Mouse (Mus musculus): ENCODE measurements around the gene Sorcs2. TPM values are rescaled to one million over a fixed set of nuclear protein-coding genes. Genes with fewer than 3 reads are reported as not detected.

Sorcs2 gene
- total RNA-seq, 2 experiments from 2014 or later: 58.4 to 58.7 TPM

DNA sequence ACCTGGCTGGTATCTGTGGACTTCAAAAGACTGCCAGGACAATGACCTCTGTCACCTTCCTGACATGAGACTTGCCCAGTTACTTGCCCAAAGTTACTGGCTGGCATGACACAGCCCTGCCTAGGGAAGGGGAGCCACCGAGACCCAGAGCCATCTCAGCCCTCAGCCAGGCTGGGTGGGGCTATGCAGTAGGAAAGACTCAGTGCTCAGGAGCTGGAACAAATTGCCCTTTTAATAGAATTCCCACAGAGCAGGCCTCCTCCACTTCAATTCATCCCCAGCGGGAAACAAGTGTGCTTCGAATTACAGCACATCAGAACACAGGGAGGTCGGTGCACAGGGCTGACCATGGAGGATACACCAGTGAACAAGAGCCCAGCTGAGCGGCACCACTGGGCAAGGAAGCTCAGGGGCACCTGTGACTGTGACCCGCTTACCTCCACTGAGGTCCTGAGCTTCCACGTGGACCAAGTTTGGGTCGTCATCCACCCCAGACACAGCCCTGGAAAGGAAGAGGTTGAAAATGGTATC is 330.2 kb downstream of the Sorcs2 start:
- intact Hi-C loops (cut with DNase I): no loop called here
- DNase-seq (ENCODE audit: extremely low spot score in 1 of 2, low spot score in 2 of 2): no peak

GRCm38 (mm10) chr5:36057804-36058322 is 340.1 kb downstream of the Sorcs2 start:
- intact Hi-C loops (cut with DNase I): no loop called here
- no peak for DNase-seq (ENCODE audit: extremely low spot score in 1 of 2, low spot score in 2 of 2)

DNA sequence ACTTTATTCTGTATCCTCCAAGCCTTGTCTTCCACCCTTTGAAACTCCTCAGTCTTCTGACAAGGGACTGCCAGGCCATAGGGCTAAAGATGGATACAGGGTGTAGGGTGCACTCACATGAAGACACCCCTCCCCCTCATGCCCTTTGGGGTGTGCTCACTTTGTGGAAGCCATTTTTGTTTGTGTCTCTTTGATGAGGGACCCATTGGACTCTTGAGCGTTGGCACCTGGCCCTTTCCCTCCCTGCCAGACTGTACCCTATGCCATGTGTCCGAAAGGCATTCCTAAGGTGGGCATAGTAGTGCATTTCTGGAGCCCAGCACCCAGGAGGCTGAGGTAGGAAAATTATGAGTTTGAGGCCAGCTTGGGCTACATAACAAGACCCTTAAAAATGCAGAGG is 341.0 kb downstream of the Sorcs2 start:
- no peak for DNase-seq (ENCODE audit: extremely low spot score in 1 of 2, low spot score in 2 of 2)
- intact Hi-C loops (cut with DNase I): no loop called here

GRCm38 (mm10) chr5:36055876-36056275 is 342.1 kb downstream of the Sorcs2 start:
- intact Hi-C loops (cut with DNase I): no loop called here
- no peak for DNase-seq (ENCODE audit: extremely low spot score in 1 of 2, low spot score in 2 of 2)

DNA sequence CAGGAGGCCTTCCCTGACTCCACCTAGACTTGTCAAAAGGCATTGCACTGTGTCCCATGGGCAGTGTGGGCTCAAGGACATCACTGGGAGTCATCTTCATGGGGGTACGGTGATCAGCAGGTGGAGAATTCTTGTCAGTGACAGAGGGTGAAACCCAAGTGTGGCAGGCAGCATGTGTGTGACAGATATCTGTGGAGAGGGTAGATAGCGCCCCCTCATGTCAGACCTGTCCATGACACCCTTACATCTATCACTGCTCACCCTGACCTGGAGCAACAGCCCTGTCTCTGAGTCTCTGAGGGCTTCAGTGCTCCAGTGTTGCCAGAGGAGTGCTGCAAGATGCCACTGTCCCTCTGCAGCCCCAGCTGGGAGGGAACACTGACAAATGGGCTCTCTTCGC is 343.4 kb downstream of the Sorcs2 start:
- no peak for DNase-seq (ENCODE audit: extremely low spot score in 1 of 2, low spot score in 2 of 2)
- intact Hi-C loops (cut with DNase I): no loop called here

- intact Hi-C loops (cut with DNase I): no loop called here
Measured at GRCm38 (mm10) chr5:36043154-36043553, 354.8 kb downstream of the Sorcs2 start.

GRCm38 (mm10) chr5:36041756-36042155 is 356.2 kb downstream of the Sorcs2 start:
- no peak for DNase-seq (ENCODE audit: extremely low spot score in 1 of 2, low spot score in 2 of 2)
- intact Hi-C loops (cut with DNase I): no loop called here

More at GRCm38 (mm10) chr5:36043154-36043553, 354.8 kb downstream of the Sorcs2 start:
- no peak for DNase-seq (ENCODE audit: extremely low spot score in 1 of 2, low spot score in 2 of 2)

GRCm38 (mm10) chr5:36041236-36041562 is 356.7 kb downstream of the Sorcs2 start:
- intact Hi-C loops (cut with DNase I): no loop called here
- no peak for DNase-seq (ENCODE audit: extremely low spot score in 1 of 2, low spot score in 2 of 2)

DNA sequence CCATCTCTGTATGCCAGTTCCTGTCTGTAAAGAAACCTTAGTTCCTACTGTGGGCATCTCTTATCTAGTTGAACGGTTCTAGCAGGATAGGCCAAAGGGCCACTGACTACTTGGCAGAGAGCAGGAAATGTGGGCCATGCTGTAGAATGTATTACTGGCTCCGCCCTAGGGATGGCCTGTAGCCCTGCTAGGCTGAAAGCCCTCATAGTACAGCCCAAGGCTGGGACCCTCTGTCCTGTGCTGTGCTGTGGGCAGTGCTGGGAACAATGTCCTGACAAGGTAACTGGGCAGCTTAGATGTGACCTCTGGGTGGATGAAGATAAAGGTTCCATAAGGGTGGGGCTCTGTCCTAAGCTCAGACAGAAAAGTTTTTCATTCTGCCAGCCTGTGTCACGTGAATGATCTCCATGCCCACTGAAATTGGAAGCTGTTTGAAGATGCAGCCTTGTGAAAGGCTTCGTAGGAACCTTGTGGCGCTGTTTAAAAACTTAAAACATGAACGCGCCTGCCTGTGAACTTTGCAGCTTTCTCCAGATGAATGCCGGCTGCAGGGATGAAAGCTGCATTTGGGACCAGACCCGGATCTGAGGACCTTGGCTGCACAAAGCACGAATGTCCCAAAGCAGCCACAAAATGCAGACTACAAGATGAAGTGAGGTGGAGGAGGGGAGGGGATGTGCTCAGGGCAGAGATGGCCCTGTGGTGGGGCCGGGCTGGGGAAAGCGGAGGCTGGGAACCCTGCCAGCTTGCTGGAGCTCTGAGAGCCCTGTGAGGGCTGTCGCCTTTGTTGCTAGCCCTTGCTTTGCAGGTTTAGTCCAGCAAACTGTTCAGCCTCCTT is 357.3 kb downstream of the Sorcs2 start:
- intact Hi-C loops (cut with DNase I): no loop called here
- DNase-seq (ENCODE audit: extremely low spot score in 1 of 2, low spot score in 2 of 2): peak in 1 of 2 experiments; percentile 73

DNA sequence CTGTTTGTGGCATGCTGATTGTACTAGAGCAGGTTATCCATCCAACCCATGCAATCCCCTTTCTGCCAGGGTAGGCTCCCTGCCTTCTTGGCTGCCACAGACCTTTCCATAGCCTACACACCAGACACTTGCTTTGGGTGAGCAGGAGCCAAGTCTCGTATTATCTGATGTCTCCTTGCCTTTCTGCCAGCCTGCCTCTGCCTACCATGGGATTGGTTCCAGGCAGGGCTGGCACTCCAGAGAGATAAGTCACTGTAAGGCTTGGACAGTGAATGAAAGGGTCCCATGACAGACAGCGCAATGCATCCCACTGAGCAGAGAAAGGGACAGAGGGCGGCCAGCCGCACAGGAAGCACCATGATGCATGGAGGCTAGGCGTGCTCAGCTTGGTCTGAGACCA is 358.3 kb downstream of the Sorcs2 start:
- intact Hi-C loops (cut with DNase I): no loop called here

DNA sequence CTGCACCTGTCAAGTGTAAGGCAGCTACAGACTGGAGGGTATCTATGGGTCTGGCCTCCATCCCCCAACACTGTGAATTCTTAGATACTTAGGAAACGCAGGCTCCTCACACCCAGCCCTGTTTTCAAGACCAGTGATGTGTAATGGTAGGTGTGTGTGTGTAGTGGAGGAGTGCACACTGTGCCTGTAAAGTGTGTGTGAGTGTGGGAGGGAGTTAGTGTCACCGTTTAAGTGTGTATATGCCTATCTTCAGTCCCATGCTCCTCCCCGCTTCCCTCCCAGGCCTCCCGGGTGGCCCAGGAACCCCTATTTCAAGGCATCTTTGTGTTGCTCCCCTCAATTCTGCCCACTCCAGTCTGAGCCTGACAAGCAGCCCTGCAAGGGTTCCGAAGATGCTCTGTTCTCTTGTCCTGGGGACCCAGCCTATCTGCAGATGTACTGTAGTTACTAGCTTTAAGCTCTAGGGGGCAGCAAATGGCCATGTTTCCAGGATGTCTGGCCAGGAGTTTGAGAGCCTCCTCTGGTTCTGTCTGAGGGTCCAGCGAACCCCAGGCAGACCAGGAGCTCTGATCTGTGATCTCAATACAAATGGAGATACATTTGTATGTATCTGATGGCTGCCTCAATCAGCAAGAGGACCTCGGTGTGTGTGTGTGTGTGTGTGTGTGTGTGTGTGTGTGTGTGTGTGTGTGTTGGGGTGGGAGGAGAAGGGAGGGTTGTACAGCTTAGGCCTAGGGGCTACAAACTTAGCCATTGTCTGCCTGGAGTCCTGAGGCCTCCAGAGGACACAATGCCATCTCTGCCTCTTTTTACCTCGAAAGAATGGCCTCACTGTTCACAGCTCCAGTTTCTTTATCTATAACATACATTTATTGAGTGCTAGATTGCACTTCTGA is 364.2 kb downstream of the Sorcs2 start:
- intact Hi-C loops (cut with DNase I): loop anchor here (2.0 to 5.0 kb wide), 2 partner anchors 189 to 363 kb away; no protein-coding TSS in a partner anchor
- peak in 1 of 2 experiments; percentile 58 for DNase-seq (ENCODE audit: extremely low spot score in 1 of 2, low spot score in 2 of 2)

More for the DNA sequence above, 358.3 kb downstream of the Sorcs2 start:
- no peak for DNase-seq (ENCODE audit: extremely low spot score in 1 of 2, low spot score in 2 of 2)

GRCm38 (mm10) chr5:36025076-36025475 is 372.9 kb downstream of the Sorcs2 start:
- DNase-seq (ENCODE audit: extremely low spot score in 1 of 2, low spot score in 2 of 2): no peak
- intact Hi-C loops (cut with DNase I): no loop called here

- DNase-seq (ENCODE audit: extremely low spot score in 1 of 2, low spot score in 2 of 2): no peak
- intact Hi-C loops (cut with DNase I): no loop called here
Measured at GRCm38 (mm10) chr5:36024003-36024685, 373.8 kb downstream of the Sorcs2 start.

- intact Hi-C loops (cut with DNase I): no loop called here
- no peak for DNase-seq (ENCODE audit: extremely low spot score in 1 of 2, low spot score in 2 of 2)
Measured at GRCm38 (mm10) chr5:36022361-36022760, 375.6 kb downstream of the Sorcs2 start.

- DNase-seq (ENCODE audit: extremely low spot score in 1 of 2, low spot score in 2 of 2): no peak
- intact Hi-C loops (cut with DNase I): no loop called here
Measured at GRCm38 (mm10) chr5:36021091-36021490, 376.8 kb downstream of the Sorcs2 start.

DNA sequence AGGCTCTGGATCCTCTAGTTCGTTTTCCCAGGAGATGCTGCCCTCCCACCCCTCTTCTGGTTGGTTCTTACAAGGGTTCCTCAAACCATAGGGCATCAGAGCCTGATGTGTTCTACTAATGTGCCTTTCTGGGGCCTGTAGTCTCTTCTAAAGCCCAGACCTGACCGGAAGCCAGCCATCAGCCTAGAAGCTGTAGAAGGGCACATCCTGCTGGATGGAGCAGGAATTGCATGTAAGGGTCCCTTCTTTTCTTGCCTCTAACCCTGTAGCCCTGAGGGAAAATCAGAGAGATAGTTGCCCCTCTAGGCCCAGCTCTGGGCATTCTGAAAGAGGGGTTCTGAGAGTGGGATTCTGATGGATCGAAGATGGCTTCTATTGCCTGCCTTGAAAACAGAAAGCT is 379.6 kb downstream of the Sorcs2 start:
- intact Hi-C loops (cut with DNase I): no loop called here
- DNase-seq (ENCODE audit: extremely low spot score in 1 of 2, low spot score in 2 of 2): no peak

GRCm38 (mm10) chr5:36009405-36009804 is 388.5 kb downstream of the Sorcs2 start:
- intact Hi-C loops (cut with DNase I): no loop called here
- DNase-seq (ENCODE audit: extremely low spot score in 1 of 2, low spot score in 2 of 2): no peak

DNA sequence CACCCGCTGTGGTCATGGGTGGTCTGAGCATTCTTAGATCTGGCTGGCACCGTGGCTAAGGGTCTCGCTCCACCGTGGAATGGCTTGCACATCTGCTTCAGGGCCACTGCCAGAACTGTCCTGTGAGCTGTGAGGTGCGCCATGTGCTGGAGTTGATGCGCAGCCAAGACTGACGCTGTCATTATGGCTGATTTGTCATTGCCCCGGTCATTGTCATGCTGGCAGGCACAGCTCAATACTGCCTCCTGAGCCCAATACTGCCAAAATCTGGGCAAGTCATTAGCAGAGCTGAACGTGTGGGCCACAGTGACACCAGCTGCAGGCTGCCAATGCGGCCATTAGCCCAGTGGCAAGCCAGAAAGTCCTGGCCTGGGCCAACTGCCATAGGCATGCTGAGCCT is 390.3 kb downstream of the Sorcs2 start:
- DNase-seq (ENCODE audit: extremely low spot score in 1 of 2, low spot score in 2 of 2): no peak
- intact Hi-C loops (cut with DNase I): no loop called here

GRCm38 (mm10) chr5:36006586-36006985 is 391.4 kb downstream of the Sorcs2 start:
- intact Hi-C loops (cut with DNase I): no loop called here
- DNase-seq (ENCODE audit: extremely low spot score in 1 of 2, low spot score in 2 of 2): no peak

Measured in left cerebral cortex, postnatal 10 days (tissue).